In the genomic region with DNA sequence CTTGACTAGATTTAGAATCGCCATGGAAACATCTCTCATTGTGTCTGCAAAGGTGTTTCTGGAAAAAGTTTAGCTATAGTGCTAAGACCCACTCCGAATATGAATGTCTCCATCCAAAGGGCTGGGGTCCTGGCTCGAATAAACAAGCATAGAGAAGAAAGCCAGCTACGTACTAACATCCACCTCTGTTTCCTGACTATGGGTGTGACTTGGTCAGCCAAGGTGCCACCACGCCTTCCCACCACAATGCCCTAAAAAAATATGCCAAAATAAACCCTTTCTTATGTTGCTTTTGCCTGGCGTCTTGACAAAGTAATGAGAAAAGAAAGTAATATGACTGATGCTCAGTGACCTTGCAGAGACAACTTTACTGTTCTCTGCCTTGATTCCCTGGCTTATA, we compare ENCODE assay signal across 21 mouse cellular contexts. TPM values are rescaled to one million over a fixed set of nuclear protein-coding genes. Genes with fewer than 3 reads are reported as not detected.
"Had no signal": no experiment of that assay in that cellular context is flagged by ENCODE, and none has a peak within 500 bp of the region (broad histone marks: within the 10 kb centered on the region; RNA-seq: fewer than 3 reads in every experiment).

No protein-coding gene starts in this region.

- H3K4me3 ChIP-seq: lung, embryonic 15.5 days; midbrain, embryonic 10.5 days; midbrain, embryonic 12.5 days; myocyte; neural tube, embryonic 12.5 days; stomach, embryonic 15.5 days had no signal

- DNase-seq: liver, postnatal 0 days; lung, adult 2 months; lung, postnatal 14 days; lung, postnatal 36 days; midbrain, embryonic 14.5 days; right cerebral cortex, postnatal 14 days; thymus, adult 2 months; thymus, postnatal 25 days; thymus, postnatal 4 days had no signal

- H3K36me3 ChIP-seq: lung, embryonic 15.5 days; midbrain, embryonic 10.5 days; midbrain, embryonic 12.5 days; neural tube, embryonic 12.5 days; stomach, embryonic 15.5 days had no signal

- H3K27ac ChIP-seq: lung, embryonic 15.5 days; midbrain, embryonic 10.5 days; midbrain, embryonic 12.5 days; neural tube, embryonic 12.5 days; stomach, embryonic 15.5 days; stomach, postnatal 0 days had no signal

RNA-seq across cellular contexts. Expression of gene Fcgr2b, which starts 3.9 kb away (rescaled TPM):
- polyA plus RNA-seq: midbrain, embryonic 10.5 days had no signal

RNA-seq across cellular contexts. Expression of gene Fcrla, which starts 45.1 kb away (rescaled TPM):
- polyA plus RNA-seq: midbrain, embryonic 10.5 days; midbrain, embryonic 12.5 days; midbrain, embryonic 14.5 days; midbrain, embryonic 16.5 days; myocyte; neural tube, embryonic 12.5 days; neural tube, embryonic 14.5 days had no signal

RNA-seq across cellular contexts. Expression of gene Fcgr4, which starts 46.2 kb away (rescaled TPM):
- total RNA-seq: megakaryocyte-erythroid progenitor cell, adult 5-6 weeks had no signal
- polyA plus RNA-seq: midbrain, embryonic 10.5 days; neural tube, embryonic 14.5 days; testis, adult 2 months had no signal

RNA-seq across cellular contexts. Expression of gene Fcrlb, which starts 59.8 kb away (rescaled TPM):
- total RNA-seq: megakaryocyte, adult 5-6 weeks had no signal
- polyA plus RNA-seq: lung, embryonic 15.5 days; midbrain, embryonic 10.5 days had no signal
